Mouse (Mus musculus): ENCODE data around the gene Gm42791.

Gene Gm42791

DNA sequence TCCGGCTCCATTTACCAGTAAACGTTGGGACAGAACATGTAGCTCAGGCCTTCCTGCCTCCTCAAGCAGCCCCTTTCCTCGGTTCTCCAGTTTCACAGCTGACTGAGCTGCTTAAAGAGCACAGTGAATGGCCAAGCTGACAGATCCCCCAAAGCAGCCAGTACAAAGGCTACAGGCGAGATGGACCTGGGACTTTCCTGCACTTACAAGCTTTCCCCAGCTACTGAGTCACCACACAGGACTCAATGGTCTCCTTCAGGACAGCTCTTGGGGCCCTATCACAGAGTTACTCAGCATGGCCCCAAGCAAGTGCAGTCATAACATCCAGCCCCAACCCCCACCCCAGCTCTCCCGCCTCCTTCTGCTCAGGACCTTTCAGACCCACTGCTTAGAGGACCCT lies 99.9 kb downstream of the Gm42791 start:
- intact Hi-C loops (cut with DNase I), result no loop called here

DNA sequence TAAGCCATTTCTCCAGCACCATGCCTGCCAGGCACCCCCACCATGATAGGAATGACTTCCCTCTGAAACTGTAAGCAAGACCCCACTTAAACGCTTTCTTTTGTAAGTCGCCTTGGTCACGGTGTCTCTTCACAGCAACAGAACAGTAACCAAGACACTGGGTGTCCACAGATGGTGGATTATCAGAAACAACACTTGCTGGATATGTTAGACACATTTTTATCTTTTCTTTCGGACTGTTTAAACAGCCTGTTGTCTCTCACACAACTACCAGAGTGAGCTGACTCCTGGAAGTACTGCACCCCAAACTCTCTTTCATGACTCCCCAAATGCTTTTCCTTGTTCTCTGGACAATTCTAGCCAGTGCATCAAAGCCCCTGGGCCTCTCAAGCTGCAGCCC lies 104.7 kb downstream of the Gm42791 start:
- intact Hi-C loops (cut with DNase I), result no loop called here

DNA sequence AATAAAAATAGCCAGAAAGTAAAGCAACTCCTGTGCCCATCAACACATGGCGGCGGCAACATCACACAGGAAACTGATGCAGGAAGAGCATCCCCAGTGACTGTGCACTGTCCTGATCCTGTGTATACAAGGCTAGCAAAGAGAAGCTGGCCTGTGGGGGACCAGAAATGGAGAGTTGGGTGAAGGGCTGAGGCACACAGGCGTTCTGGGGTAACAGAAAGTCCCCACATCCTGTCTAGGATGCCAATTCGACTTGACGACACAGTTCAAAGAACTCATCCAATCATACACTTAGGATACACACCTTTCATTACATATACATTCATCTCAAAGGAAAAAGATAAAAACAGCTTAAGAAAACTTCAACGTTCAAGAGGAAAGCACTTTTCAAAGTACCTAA lies 106.9 kb downstream of the Gm42791 start:
- intact Hi-C loops (cut with DNase I), result no loop called here

DNA sequence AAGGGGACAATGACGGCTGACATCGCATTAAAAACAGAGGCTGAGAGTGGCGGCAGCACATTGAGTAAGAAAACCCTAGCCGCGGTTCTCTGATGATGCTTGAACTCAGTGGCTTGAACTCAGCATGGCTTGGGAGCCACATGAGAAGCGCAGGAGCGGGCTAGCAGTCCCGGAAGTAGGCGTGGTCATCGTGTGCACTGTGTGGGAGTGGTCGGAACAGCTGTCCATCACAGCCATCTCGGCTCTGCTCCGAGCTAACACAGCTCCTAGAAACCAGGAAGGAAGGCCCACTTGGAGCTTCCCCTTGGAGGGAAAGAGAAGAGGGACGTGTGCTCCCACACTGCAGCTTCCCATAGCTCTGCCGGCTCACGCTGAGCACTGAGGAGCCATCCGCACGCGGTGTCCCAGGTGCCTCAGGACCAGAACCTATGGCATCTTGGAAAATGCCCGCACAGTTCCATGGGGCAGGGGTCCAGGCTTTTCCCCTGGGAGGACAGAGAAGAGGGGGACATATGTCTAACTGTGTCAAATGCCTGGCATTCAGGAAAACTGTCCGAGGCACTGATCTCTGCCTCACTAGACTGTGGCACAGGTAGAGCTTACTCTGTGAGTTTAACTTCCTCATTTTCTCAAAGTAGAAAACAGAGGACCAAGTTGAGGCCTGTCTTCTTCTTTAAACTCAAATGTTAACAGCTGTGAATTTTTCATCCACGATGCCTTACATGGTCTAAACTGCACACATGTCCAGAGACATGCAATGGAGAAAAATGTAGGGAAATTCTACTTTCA lies 108.9 kb downstream of the Gm42791 start:
- intact Hi-C loops (cut with DNase I), result no loop called here

DNA sequence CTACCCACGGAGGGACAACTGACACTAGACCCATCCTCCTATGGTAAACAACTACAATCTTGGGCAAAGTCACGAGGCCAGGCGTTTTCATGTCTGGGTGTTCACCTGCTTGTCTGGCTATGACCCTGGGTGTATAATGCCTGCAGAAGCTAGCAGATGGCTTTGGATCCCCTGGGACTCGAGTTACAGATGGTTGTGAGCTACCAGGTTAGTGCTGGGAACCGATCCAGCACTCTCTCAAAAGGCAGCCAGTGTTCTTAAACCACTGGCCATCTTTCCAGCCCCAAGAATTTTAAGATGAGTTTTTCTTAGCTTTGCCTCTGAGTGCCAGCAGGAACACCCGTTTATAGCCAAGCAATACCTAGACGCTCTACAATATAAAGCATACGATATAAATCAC lies 111.3 kb downstream of the Gm42791 start:
- intact Hi-C loops (cut with DNase I), result no loop called here

DNA sequence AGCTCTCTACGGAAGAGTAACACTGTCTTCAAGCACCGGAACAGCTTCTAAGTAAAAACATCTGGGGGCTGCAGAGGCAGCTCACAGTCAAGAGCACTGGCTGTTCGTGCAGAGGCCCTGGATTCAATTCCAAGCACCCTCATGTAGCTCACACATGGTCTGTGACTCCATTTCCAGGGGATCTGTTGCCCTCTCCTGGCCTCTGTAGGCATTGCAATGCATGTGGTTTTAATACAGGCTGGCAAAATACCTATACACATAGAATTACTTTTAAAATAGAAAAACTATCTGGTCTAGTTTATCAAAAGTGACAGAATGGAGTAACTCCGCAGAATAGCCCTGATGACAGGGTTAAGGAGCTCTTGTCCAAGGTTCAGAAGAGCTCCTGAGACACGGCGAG lies 115.7 kb downstream of the Gm42791 start:
- intact Hi-C loops (cut with DNase I), result no loop called here

DNA sequence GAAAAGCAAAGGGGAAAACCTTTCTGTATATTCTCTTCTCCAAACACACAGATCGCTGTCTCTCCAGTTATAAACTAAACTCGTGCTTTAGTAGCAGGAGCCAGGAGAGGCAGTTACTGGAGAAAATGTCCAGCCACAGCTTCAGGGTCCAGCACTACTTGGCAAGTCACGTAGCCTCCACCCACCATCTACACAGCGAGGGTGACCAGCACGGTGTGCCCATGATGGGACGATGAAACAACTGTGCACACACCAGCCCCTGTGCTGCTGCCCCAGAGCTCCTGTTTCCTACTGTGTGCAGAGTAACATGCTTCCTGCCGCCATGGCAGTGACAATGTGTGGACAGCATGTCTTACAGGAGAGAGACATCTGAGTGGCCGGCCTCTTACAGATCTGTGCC lies 121.8 kb downstream of the Gm42791 start:
- intact Hi-C loops (cut with DNase I), result no loop called here

DNA sequence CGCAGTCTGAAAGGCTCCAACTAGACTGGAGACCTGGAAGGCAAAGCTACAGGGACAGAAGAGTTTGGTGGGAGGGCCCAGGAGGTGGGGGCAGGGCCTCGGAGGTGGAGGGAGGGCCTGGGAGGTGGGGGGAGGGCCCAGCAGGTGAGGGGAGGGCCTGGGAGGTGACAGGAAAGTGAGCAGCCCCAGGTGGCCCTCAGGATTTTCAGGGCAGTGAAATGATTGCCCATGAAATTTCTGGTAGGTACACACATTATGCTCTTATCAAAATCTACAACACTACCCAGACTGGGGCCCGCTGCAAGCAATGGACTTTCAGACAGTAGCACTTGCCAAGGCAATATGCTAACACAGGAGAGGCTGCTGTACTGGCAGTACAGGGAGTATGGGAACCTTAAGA lies 125.4 kb downstream of the Gm42791 start:
- intact Hi-C loops (cut with DNase I), result no loop called here

DNA sequence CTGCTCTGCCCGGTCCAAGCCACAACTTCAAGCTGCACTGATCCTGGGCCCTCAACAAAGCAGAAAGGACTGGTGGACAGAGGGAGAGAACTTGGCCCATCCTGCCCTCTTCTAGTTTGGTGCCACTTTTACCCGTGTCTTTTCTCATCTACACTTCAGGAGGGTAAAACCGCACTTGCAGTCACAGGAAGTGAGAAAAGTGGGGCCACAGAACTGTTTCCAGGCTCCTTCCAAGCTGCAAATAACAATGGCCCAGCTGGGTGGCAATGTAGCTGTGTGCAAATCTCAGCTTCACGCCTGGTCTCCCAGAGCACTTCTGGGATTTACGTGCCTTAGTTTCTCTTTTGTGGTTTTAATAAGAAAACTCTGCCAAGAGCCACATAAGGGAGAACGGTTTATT lies 127.2 kb downstream of the Gm42791 start:
- intact Hi-C loops (cut with DNase I), result no loop called here

DNA sequence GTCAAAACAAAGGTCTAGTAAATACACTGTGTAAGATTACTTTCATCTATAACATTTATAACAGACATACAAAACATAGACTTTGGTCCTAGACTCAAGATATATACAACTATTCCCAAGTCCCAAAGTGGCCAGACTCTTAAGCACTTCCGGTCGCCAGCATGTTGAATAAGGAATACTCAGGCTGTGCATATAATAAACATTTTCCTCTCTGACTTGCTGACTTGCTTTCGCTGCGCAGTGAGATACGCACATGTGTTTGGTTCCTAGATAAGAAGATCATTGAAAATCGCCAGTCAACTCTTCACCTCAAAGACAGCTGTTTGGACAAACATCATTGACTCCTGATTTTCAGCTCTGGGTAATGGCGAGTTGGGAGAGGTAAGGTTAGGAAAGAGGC lies 127.8 kb downstream of the Gm42791 start:
- intact Hi-C loops (cut with DNase I), result no loop called here

DNA sequence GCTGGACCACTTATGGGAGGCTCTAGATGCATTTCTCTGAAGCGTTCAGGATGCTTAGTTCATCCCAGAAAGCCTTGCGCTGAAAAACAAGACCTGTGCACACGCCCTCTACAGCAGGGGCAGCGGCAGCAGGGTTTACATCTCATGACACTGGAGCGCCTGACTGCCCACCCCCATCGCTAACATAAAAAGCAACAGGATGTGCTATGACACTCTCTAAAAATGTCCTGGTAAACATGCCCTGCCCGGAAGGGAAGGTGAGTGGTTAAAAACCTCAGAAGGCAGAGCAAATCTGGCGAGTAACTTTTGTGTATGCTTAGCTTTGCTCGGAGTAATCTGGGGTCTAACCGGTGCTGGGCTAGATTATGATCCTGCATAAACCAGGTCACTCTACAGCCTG lies 128.4 kb downstream of the Gm42791 start:
- intact Hi-C loops (cut with DNase I), result no loop called here

DNA sequence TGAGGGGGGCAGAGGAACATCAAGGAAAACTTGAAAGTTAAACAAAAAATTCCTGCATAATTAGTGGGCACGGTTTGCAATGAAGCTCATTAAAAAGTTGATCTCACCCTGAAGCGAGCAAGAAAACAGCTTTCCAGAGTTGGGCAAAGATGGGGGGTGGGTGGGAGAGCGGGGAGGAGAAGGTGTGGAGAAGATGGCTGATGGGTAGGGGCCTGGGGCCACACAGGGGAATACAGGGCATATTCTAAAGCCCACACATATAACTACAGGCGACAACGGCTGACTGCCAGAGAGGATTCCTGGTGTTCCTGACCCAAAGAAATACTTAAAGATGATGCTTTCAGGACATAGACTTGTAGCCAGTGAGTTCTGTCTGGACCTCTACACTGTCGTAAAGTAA lies 131.5 kb downstream of the Gm42791 start:
- intact Hi-C loops (cut with DNase I), result no loop called here

DNA sequence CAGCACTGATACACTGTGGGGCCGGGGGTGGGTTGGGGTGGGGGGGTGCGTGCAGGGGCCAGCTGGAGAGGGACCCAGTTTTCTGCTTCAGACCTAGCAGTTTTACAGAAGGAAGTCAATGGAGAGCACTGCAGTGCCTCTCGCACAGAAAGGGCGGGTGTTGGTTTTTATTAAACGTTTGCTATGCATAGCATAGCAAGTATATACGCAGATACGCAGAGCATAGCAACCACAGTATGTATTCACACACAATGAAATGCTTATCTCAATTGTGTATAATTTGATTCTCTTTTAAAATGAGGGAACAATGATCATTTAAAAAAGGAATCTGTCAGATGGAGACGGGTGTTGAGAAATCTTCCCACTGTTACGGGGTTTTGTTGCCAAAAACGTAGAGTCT lies 132.1 kb downstream of the Gm42791 start:
- intact Hi-C loops (cut with DNase I), result no loop called here

DNA sequence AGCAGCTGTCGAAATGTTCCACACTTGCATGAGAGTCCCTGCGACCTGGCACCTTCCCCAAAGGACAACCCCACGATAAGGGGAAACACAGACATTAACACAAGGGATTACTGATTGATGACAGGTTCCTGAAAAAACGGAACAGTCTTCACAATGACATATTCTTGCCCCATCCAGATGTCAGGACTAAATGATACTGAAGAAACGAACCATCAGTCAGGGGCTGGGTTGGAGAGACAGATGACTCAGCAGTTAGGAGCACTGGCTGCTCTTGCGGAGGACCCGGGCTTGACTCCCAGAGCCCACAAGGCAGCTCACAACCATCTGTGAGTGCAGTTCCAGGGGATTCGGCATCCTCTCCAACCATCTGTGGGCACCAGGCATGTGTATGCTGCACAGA lies 132.8 kb downstream of the Gm42791 start:
- intact Hi-C loops (cut with DNase I), result no loop called here

DNA sequence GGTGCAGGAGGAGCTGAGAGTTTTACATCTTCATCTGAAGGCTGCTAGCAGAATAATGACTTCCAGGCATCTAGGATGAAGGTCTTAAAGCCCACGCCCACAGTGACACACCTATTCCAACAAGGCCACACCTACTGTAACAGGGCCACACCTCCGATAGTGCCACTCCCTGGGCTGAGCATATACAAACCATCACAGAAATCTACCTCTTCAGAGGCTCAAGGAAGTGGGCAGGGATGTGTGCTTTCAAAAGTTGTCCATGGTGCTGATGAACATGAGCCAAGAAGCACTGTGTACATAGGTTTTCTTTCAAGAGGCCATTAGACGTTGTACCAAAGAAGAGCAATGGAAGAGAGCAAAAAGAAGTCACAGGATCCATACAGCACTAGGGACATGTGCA lies 137.4 kb downstream of the Gm42791 start:
- intact Hi-C loops (cut with DNase I), result no loop called here

DNA sequence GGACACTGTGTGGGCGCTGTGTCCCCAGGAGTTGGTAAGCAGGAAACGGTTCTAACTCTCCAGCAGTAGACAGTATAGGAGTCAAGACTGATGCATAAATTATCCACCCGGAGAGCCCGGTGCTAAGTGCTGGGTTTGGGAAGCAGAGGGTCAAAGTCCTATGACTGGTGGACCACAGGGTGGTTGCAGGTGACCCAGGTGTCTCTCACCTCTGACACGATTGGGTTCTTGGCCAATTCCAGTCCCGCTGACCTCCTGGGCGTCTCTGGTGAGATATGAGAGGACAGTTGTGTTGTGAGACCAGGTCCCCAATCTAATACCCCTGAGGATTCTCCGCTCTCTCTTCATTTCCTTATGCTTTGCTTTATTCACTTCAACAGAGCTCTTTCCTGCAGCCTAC lies 139.9 kb downstream of the Gm42791 start:
- intact Hi-C loops (cut with DNase I), result no loop called here

DNA sequence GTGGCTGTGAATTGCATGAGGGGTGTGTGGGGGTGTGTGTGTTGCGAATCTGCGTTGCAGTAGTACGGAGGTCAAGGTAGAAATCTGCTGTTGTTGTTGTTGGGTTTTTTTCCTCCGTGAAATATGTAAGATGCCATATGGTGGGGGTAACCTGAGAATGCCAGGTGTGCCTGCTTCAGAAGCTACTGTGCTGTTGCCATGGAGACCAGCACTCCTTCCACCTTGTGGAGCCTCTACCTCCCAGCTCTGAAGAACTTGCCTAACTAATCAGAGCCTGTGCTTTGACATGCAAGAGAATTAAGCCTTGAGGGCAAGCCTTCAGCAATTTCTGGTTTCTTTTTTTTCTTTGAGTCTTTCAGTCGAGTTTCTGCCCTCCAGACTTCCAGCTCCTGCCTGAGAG lies 140.8 kb downstream of the Gm42791 start:
- intact Hi-C loops (cut with DNase I), result no loop called here

DNA sequence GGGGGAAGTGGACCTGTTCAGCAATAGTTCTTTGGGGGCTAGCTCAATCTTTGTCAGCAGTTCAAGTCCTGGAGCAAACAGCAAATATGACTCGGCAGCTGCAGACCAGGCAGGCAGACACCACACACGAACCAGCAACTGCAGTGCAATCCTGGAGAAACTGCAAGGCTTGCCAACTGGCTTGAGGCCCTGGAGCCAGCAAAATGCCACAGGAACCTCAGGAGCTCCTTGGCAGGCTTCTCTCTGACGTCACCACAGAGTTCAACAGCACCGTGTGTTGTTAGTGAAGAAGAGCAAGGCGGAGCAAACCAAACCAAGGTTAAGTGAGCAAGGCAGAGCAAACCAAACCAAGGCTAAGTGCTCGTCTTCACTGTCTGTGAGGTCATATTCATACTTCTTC lies 145.4 kb downstream of the Gm42791 start:
- intact Hi-C loops (cut with DNase I), result no loop called here

DNA sequence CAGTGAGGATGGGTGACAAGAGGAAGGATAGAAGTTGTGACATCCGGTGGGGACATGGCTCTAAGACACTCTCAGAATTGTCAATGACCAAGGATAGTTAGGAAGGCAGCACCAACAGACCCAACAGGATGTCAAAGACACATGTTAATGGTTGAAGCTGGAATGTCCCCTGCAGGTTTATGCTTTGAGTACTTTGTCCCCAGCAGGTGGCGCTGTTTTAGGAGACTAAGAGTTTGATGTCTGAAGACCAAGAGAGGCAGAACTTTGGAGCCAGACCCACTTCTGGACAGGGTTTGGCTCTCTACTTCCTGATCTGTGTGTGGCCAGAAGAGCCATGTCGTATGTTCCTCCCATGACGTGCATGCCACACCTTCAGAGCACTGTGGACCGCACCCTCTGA lies 147.9 kb downstream of the Gm42791 start:
- intact Hi-C loops (cut with DNase I), result no loop called here

All from adrenal gland (tissue).